Mouse (Mus musculus) brain, embryonic 14.5 days (tissue): ENCODE measurements around the gene Prkci.

Source experiments
- CTCF ChIP-seq: fragments of 200-500 bp; IDR thresholded peaks from 2 replicates; pipeline ENCODE4 v1.5.1; 2012; ENCODE audit warnings: inconsistent platforms, mild to moderate bottlenecking, moderate library complexity, borderline replicate concordance; ENCODE audit not compliant: insufficient read depth, insufficient read length; ENCODE audit errors: extremely low read depth
- POLR2A ChIP-seq: fragments of 200-500 bp; IDR thresholded peaks from 2 replicates; pipeline ENCODE4 v1.6.1; 2012; ENCODE audit warnings: mild to moderate bottlenecking, inconsistent platforms, borderline replicate concordance; ENCODE audit not compliant: poor library complexity, insufficient read depth, insufficient read length, severe bottlenecking; ENCODE audit errors: extremely low read depth

DNA sequence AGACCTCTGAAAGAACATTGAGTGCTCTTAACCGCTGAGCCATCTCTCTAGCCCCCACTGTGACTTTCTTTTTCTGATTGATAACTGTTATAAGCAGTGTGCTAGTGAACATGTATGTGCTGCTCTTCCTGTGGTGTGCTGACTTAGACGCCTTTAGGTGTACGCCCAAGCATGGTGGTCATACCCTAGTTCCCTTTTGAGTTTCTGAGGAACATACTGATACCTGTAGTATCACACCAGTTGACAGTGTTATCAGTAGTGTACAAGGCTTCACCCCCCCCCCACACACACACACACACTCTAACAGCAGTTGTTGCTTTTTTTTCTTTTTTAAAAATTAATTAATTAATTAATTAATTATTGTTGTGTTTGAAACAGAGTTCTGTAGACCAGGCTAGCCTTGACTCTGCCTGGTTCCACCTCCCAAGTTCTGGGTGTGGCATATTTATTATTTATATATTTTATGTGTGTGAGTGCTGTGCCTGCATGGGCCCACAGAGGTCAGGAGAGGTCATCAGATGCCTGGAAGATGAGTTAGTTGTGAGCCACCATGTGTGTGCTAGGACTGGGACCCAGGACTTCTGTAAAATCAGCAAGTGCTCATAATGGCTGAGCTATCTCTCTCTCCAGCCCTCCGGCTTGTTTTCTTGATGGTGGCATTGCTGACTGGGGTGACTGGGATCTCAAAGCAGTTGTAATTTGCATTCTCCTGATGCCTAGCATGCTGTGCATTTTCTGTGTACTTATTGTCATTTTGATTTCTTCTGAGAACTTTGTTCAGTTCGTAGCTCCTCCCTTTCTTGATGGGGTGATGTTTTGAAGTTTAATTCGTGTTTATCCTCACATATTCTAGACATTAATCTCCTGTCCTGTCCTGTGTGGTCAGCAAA lies 9.0 kb downstream of the Prkci start:
- TF ChIP-seq POLR2A (no peak), CTCF (no peak)
